Mouse (Mus musculus): ENCODE data around the gene Hand1. TPM values are rescaled to one million over a fixed set of nuclear protein-coding genes. Genes with fewer than 3 reads are reported as not detected.

Gene Hand1
- total and polyA plus RNA-seq, 3 experiments = not detected

DNA sequence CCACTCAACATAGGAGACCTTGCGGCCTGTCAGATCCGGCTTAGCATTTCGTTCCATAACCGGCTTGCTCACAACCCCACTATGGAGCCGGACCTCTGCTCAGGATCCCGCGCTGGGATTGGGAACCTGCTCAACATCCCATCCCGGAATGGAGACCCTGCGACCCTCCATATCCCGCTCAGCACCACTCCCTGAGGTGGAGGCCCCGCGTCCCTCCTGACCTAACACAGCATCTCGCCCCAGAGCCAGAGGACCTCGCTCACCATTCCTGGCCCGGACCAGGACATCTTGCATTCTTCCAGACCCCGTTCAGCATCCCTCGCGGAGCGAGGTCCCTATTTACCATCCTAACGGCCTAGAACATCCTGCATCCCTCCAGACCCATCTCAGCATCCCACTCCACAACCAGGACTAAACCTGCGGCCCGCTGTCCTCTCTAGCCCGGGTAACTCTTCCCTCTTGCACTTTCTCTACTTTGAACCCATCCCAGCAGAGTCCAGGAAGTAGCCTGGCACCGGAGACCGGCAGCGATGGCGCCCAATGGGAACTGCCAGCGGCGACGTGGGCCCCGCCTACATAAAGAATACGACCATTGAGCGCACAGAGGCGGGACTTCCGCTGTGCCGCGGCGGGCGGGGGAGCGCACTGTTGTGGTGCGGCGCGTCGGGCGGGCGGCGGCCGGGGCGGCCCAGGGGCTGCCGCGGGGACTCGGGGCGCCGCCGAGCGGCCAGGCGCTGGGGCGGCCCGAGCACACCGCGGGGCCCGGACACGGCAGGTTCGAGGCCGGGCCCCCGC lies 31.4 kb downstream of the Hand1 start, which contains the start of gene Sap30l:
Gene Sap30l, plus strand, starts transcription at position 667 of the 795 bp plus-strand sequence.
- intact Hi-C loops (cut with DNase I) = loop anchor here (5.0 to 10.0 kb wide), 3 partner anchors 206 to 524 kb away; partner anchors contain the start of genes Cnot8 and Larp1
- DNase-seq = peak; percentile 99
- TF ChIP-seq EP300 (IDR thresholded peaks at IDR 0.05; ENCODE audit: insufficient read depth, low read depth, low read length) (no peak), POLR2A (IDR thresholded peaks at IDR 0.05; ENCODE audit: insufficient read depth, low read depth, low read length) (peak; percentile 89), CTCF (IDR thresholded peaks at IDR 0.05) (no peak)

DNA sequence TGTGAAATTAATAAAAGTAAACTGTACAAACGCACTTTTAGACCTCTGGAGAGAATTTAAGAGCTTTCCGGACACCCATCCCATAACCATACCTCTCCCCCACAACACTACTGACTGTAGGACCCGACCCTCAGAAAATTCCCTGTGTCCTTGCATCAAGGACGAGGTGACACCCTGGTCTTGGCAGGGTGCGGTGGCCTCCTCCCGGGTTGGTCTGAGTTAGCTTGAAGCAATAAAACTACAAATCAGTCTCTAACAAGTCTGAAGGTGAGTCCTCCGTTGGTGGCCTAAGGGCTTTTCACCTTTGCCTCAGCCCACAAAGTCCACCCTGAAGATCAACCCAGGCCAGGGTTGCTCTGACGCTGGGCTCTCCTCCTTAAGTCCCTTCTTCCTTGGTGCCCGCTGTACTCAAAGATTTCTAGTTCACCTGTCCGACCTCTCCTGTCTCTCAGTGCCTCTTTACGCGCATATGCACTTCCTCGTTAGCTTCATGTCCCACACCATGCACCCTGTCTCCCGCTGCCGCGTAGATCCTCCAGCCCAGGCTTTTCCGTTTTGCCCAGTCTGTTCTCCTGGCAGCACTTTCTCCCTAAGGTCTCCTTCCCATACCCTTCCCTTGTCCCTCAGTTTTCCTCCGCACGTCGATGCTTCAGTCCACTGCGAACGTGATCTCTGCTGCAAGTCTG lies 32.2 kb downstream of the Hand1 start:
- DNase-seq = no peak
- 0 out of 2 replicates have a peak, but pooled peaks cover 6% of the 10 kb centered on the region for H3K4me1 ChIP-seq (ENCODE audit: control insufficient read depth, insufficient read depth, low read length)

More for the DNA sequence above, 31.4 kb downstream of the Hand1 start, which contains the start of gene Sap30l:
- Histone ChIP-seq H3K4me1 (ENCODE audit: control insufficient read depth, insufficient read depth, low read length) (0 out of 2 replicates have a peak, but pooled peaks cover 6% of the 10 kb centered on the region), H3K27ac (peak within 1 kb of the TSS; percentile 80), H3K9ac (ENCODE audit: low read depth, low read length) (peak within 1 kb of the TSS; percentile 75), H3K79me2 (replicated peaks; ENCODE audit: control insufficient read depth, insufficient read depth, low read length) (no peaks in the 10 kb centered on the region), H3K36me3 (ENCODE audit: control insufficient read depth, insufficient read depth, low read length) (no peaks in the 10 kb centered on the region), H3K4me3 (peak within 1 kb of the TSS; percentile 84), H3K27me3 (ENCODE audit: control insufficient read depth, insufficient read depth, low read length) (no peaks in the 10 kb centered on the region)
- WGBS = under 1% methylated on average over 66 of the region's 66 CpGs

DNA sequence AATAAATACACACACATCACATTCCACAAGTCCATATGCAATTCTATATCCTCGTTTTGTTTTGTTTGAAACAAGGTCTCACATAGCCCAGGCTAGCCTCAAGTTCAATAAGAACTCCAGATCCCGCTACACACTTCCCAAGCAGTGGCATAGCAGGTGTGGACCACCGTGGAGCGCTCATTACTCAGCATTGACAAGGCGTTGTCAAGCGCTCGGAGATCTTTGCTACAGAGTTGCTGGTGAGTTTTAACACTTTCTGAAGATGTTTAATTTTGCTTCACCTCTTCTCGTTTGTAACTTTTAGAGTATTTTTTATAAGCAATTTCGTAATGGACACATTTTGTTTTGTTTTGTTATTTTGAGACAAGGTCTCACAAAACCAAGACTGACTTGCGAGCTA lies 33.2 kb downstream of the Hand1 start:
- DNase-seq = no peak
- 94% methylated on average over 10 of the region's 10 CpGs for WGBS

More for the DNA sequence above, 32.2 kb downstream of the Hand1 start:
- 17% methylated on average over 22 of the region's 22 CpGs for WGBS
- no peaks in the 10 kb centered on the region for H3K36me3 ChIP-seq (ENCODE audit: control insufficient read depth, insufficient read depth, low read length)
- H3K9ac ChIP-seq (ENCODE audit: low read depth, low read length) = peak overlapping the region; percentile 75
- intact Hi-C loops (cut with DNase I) = loop anchor here (5.0 to 10.0 kb wide), 3 partner anchors 207 to 524 kb away; partner anchors contain the start of genes Cnot8 and Larp1
- H3K4me3 ChIP-seq = peak overlapping the region; percentile 66
- no peaks in the 10 kb centered on the region for H3K27me3 ChIP-seq (ENCODE audit: control insufficient read depth, insufficient read depth, low read length)
- TF ChIP-seq EP300 (IDR thresholded peaks at IDR 0.05; ENCODE audit: insufficient read depth, low read depth, low read length) (no peak), POLR2A (IDR thresholded peaks at IDR 0.05; ENCODE audit: insufficient read depth, low read depth, low read length) (no peak)
- no peaks in the 10 kb centered on the region for H3K79me2 ChIP-seq (replicated peaks; ENCODE audit: control insufficient read depth, insufficient read depth, low read length)
- H3K27ac ChIP-seq = peak overlapping the region; percentile 78

DNA sequence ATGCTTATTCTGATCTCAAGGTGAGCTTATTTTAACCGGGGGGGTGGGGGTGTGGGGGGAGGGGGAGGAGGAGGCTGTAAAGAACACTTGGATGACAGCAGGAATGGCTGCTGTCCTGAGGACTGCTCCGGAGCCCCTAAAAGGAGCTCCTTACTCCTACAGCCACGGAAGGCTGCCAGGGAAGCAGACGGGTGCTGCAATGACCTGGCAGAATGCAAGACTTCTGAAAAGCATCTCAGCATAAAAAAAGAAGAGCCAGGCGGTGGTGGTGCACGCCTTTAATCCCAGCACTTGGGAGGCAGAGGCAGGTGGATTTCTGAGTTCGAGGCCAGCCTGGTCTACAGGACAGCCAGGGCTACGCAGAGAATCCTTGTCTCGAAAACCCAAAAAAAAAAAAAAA lies 34.8 kb downstream of the Hand1 start:
- no peak overlapping the region for H3K9ac ChIP-seq (ENCODE audit: low read depth, low read length)
- H3K36me3 ChIP-seq (ENCODE audit: control insufficient read depth, insufficient read depth, low read length) = no peaks in the 10 kb centered on the region
- no peaks in the 10 kb centered on the region for H3K79me2 ChIP-seq (replicated peaks; ENCODE audit: control insufficient read depth, insufficient read depth, low read length)
- TF ChIP-seq EP300 (IDR thresholded peaks at IDR 0.05; ENCODE audit: insufficient read depth, low read depth, low read length) = no peak
- no peak for TF ChIP-seq CTCF (IDR thresholded peaks at IDR 0.05)
- no peak for TF ChIP-seq POLR2A (IDR thresholded peaks at IDR 0.05; ENCODE audit: insufficient read depth, low read depth, low read length)
- H3K27ac ChIP-seq = no peak overlapping the region
- intact Hi-C loops (cut with DNase I) = no loop called here
- no peak for DNase-seq
- 80% methylated on average over 9 of the region's 9 CpGs for WGBS
- no peaks in the 10 kb centered on the region for H3K27me3 ChIP-seq (ENCODE audit: control insufficient read depth, insufficient read depth, low read length)
- no peak overlapping the region for H3K4me3 ChIP-seq
- H3K4me1 ChIP-seq (ENCODE audit: control insufficient read depth, insufficient read depth, low read length) = 0 out of 2 replicates have a peak, but pooled peaks cover 3% of the 10 kb centered on the region

More for the DNA sequence above, 33.2 kb downstream of the Hand1 start:
- H3K36me3 ChIP-seq (ENCODE audit: control insufficient read depth, insufficient read depth, low read length) = no peaks in the 10 kb centered on the region
- no peak overlapping the region for H3K4me3 ChIP-seq
- TF ChIP-seq POLR2A (IDR thresholded peaks at IDR 0.05; ENCODE audit: insufficient read depth, low read depth, low read length) = no peak
- TF ChIP-seq CTCF (IDR thresholded peaks at IDR 0.05) = no peak
- no peak for TF ChIP-seq EP300 (IDR thresholded peaks at IDR 0.05; ENCODE audit: insufficient read depth, low read depth, low read length)
- H3K4me1 ChIP-seq (ENCODE audit: control insufficient read depth, insufficient read depth, low read length) = 0 out of 2 replicates have a peak, but pooled peaks cover 6% of the 10 kb centered on the region
- H3K27me3 ChIP-seq (ENCODE audit: control insufficient read depth, insufficient read depth, low read length) = no peaks in the 10 kb centered on the region
- H3K27ac ChIP-seq = no peak overlapping the region
- H3K79me2 ChIP-seq (replicated peaks; ENCODE audit: control insufficient read depth, insufficient read depth, low read length) = no peaks in the 10 kb centered on the region
- intact Hi-C loops (cut with DNase I) = no loop called here
- no peak overlapping the region for H3K9ac ChIP-seq (ENCODE audit: low read depth, low read length)

DNA sequence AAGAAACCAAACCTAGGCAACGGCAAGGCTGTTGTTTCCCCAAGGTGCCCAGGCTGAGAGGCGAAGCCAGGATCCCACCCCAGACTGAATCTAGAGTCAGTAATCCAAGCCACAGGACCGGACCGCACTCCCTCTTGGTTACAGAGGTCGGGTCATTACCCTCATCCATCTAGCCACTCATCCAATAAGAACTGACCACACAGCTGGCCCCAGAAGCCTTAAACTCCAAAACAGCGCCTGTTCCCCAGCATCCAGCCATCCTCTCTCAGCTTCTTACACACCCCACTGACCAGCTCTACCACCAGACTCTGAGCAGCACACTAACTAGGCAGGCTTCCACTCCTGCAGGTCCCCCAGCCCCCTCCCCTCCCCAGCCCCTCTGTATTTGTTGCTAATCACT lies 37.5 kb downstream of the Hand1 start:
- no peak for DNase-seq
- WGBS = 78% methylated on average over 6 of the region's 6 CpGs
- Histone ChIP-seq H3K4me1 (ENCODE audit: control insufficient read depth, insufficient read depth, low read length) (no peaks in the 10 kb centered on the region), H3K9ac (ENCODE audit: low read depth, low read length) (no peak overlapping the region), H3K79me2 (replicated peaks; ENCODE audit: control insufficient read depth, insufficient read depth, low read length) (no peaks in the 10 kb centered on the region), H3K27ac (no peak overlapping the region), H3K36me3 (ENCODE audit: control insufficient read depth, insufficient read depth, low read length) (no peaks in the 10 kb centered on the region), H3K4me3 (no peak overlapping the region), H3K27me3 (ENCODE audit: control insufficient read depth, insufficient read depth, low read length) (no peaks in the 10 kb centered on the region)
- TF ChIP-seq POLR2A (IDR thresholded peaks at IDR 0.05; ENCODE audit: insufficient read depth, low read depth, low read length) (no peak), EP300 (IDR thresholded peaks at IDR 0.05; ENCODE audit: insufficient read depth, low read depth, low read length) (no peak), CTCF (IDR thresholded peaks at IDR 0.05) (no peak)
- intact Hi-C loops (cut with DNase I) = no loop called here
